Mouse (Mus musculus) testis, postnatal 14 days (tissue): ENCODE results near the gene Rbfox3.

ENCODE experiments used
- DNase-seq: peaks from one replicate; pipeline ENCODE4 v3.0.0; 2021; ENCODE audit warnings: low spot score

Rbfox3 gene

GRCm38 (mm10) chr11:118881786-118882495 lies 29.5 kb downstream of the Rbfox3 start:
- no peak for DNase-seq

GRCm38 (mm10) chr11:118879466-118880150 lies 31.8 kb downstream of the Rbfox3 start:
- no peak for DNase-seq

- DNase-seq = no peak
Observed at GRCm38 (mm10) chr11:118878605-118879245, 32.7 kb downstream of the Rbfox3 start.

- DNase-seq = no peak
Observed at GRCm38 (mm10) chr11:118875243-118875897, 36.0 kb downstream of the Rbfox3 start.

- no peak for DNase-seq
Observed at GRCm38 (mm10) chr11:118874487-118875095, 36.8 kb downstream of the Rbfox3 start.

GRCm38 (mm10) chr11:118874022-118874421 lies 37.4 kb downstream of the Rbfox3 start:
- DNase-seq = no peak

- no peak for DNase-seq
Observed at GRCm38 (mm10) chr11:118871527-118871926, 39.9 kb downstream of the Rbfox3 start.

GRCm38 (mm10) chr11:118863360-118863759 lies 48.0 kb downstream of the Rbfox3 start:
- no peak for DNase-seq

- no peak for DNase-seq
Observed at GRCm38 (mm10) chr11:118861801-118862431, 49.5 kb downstream of the Rbfox3 start.

GRCm38 (mm10) chr11:118861246-118861645 lies 50.2 kb downstream of the Rbfox3 start:
- DNase-seq = no peak

- no peak for DNase-seq
Observed at GRCm38 (mm10) chr11:118860812-118861211, 50.6 kb downstream of the Rbfox3 start.

GRCm38 (mm10) chr11:118859839-118860238 lies 51.6 kb downstream of the Rbfox3 start:
- no peak for DNase-seq

- no peak for DNase-seq
Observed at GRCm38 (mm10) chr11:118858305-118858704, 53.1 kb downstream of the Rbfox3 start.

GRCm38 (mm10) chr11:118851391-118851790 lies 60.0 kb downstream of the Rbfox3 start:
- no peak for DNase-seq

GRCm38 (mm10) chr11:118847986-118848385 lies 63.4 kb downstream of the Rbfox3 start:
- no peak for DNase-seq

GRCm38 (mm10) chr11:118840992-118841391 lies 70.4 kb downstream of the Rbfox3 start:
- no peak for DNase-seq

GRCm38 (mm10) chr11:118838167-118838566 lies 73.2 kb downstream of the Rbfox3 start:
- DNase-seq = no peak

GRCm38 (mm10) chr11:118836889-118837288 lies 74.5 kb downstream of the Rbfox3 start:
- DNase-seq = no peak

- no peak for DNase-seq
Observed at GRCm38 (mm10) chr11:118832793-118833481, 78.5 kb downstream of the Rbfox3 start.

- no peak for DNase-seq
Observed at GRCm38 (mm10) chr11:118831730-118832129, 79.7 kb downstream of the Rbfox3 start.
